Mouse (Mus musculus) lung, postnatal 0 days (tissue): ENCODE measurements around the gene Tmprss11c.

Source experiments
- CTCF ChIP-seq: IDR thresholded peaks from 2 replicates; pipeline ENCODE4 v1.5.1; 2016; ENCODE audit warnings: antibody characterized with exemption, mild to moderate bottlenecking
- EP300 ChIP-seq: IDR thresholded peaks from 2 replicates; pipeline ENCODE4 v1.6.1; 2016; ENCODE audit warnings: antibody characterized with exemption, mild to moderate bottlenecking, control low read depth

DNA sequence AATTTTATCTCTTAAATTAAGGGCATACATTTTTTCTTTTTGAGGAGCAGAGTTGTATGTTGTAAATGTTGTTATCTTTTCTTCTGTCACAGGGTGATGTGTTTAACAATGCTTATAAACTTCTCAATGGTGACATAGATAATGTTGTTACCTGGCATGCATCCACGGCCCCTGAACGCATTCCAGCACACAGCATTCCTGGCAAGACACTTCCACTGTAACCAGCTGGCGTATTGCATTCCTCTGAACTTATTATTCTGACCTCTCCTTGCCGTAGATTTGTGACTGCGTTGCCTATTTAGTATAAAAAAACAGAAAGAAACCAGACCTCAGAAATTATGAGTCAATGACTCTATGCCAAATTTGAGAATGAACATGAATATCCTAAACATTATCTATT, 17.0 kb upstream of the Tmprss11c start:
- TF ChIP-seq CTCF (no peak), EP300 (no peak)
